Mouse (Mus musculus) stomach, postnatal 0 days (tissue): ENCODE results near the gene Ms4a8a.
"Not testable (repeated sequence)": the region's sequence is repeated elsewhere in the genome, so short reads cannot be mapped to it uniquely, and the experiment has no call there.

Experiments used
- CTCF ChIP-seq: IDR thresholded peaks from 2 replicates; pipeline ENCODE4 v1.5.1; 2016; ENCODE audit warnings: antibody characterized with exemption, low read depth, mild to moderate bottlenecking, moderate library complexity
- EP300 ChIP-seq: optimal IDR thresholded peaks from 2 replicates; pipeline ENCODE3; 2016; ENCODE audit warnings: antibody characterized with exemption

DNA sequence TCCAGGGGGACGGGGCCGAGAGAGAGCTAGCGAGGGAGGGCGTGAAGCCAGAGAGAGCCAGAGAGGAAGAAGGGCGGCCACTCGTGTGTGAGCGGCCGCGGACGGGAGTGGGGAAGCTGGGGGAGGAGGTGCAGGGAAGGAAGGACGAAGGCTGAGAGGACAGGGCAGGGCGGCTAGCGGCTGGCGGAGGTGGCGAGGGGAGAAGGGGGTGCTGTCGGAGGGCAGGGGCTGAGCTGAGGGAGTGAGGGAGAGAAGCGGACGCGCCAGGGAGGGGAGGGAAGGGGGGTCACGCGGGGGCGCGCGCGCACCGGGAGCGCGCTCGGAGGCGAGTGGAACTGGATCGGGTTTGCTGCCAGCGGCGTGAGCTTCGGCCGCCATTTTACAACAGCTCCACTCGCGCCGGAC, 40.1 kb upstream of the Ms4a8a start:
- not testable (repeated sequence) for TF ChIP-seq CTCF, EP300
